Mouse (Mus musculus): ENCODE data around the gene Camk1d. TPM values are rescaled to one million over a fixed set of nuclear protein-coding genes. Genes with fewer than 3 reads are reported as not detected.

The Camk1d gene
- polyA plus RNA-seq, 1 experiment from 2014 or later, result 2.2 TPM

DNA sequence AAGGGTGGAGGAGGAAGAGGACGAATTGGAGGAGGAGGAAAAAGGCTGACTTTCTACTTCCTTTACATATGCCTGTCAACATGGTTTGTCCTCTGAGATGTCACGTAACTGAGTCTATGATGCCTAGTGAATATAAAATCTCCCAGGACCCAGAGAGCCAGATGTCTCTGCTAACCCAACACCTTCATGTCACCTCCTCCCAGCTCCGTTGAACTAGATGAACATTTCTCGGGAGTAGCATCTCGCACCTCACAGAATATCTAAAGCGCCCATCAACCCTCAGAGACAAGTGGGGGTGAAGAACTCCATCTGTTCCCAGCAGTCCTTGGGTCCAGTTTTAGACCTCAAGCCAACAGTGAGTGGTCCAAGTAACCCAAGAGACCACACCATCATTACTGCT, 204.3 kb downstream of the Camk1d start:
- no peaks in the 10 kb centered on the region for H3K4me1 ChIP-seq
- no peaks in the 10 kb centered on the region for H3K36me3 ChIP-seq
- no peak for ATAC-seq (ENCODE audit: extremely low read depth, insufficient number of reproducible peaks, low FRiP score, low TSS enrichment)
- no peak overlapping the region for H3K4me3 ChIP-seq
- H3K4me2 ChIP-seq, result no peak overlapping the region
- peaks cover 10% of the 10 kb centered on the region for H3K9me3 ChIP-seq
- no peak overlapping the region for H3K9ac ChIP-seq
- no peaks in the 10 kb centered on the region for H3K27me3 ChIP-seq (replicated peaks)
- H3K27ac ChIP-seq (replicated peaks), result no peak overlapping the region
- WGBS, result 79% methylated on average over 6 of the region's 6 CpGs

DNA sequence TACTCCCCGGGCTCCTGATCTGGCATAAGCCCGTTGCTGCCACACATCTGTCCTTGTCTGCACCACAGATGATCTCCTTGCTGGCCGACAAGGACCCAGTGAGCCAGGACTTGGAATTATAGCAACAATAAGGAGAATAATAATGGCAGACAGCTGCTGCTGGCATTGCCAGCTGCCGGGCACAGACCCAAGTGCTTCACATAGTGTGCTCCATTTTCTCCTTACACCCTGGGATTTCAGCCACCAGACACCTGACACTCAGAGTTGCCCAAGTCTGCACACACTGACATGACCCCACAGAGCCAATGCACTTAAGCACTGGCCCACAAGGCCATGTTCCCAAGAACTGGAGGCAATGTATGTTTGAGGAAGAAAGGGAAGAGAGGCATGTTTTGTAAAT, 214.7 kb downstream of the Camk1d start:
- ATAC-seq (ENCODE audit: extremely low read depth, insufficient number of reproducible peaks, low FRiP score, low TSS enrichment), result no peak
- Histone ChIP-seq H3K36me3 (no peaks in the 10 kb centered on the region), H3K4me2 (no peak overlapping the region), H3K9me3 (no peaks in the 10 kb centered on the region), H3K4me1 (no peaks in the 10 kb centered on the region), H3K9ac (no peak overlapping the region), H3K27ac (replicated peaks) (no peak overlapping the region), H3K4me3 (no peak overlapping the region), H3K27me3 (replicated peaks) (no peaks in the 10 kb centered on the region)
- WGBS, result 67% methylated on average over 4 of the region's 4 CpGs

DNA sequence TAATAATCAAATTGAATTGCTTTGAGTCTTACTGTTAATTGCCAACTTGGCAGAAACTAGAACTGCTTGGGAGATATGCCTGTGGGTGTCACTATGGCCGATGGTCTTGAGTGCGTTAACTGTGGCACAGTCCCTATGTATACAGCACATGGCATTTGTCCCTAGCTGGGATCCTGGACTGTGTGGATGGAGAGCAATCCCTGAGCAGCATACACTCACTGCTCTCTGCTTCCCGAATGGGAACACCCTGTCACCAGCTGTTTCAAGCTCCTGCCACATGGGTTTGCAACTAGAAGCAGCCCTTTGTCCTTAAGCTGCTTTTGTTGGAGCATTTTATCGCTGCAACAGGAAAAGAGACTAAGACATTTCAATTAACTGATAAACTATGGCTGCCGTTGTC, 224.4 kb downstream of the Camk1d start:
- H3K27ac ChIP-seq (replicated peaks), result no peak overlapping the region
- no peaks in the 10 kb centered on the region for H3K27me3 ChIP-seq (replicated peaks)
- no peak overlapping the region for H3K9ac ChIP-seq
- no peaks in the 10 kb centered on the region for H3K4me1 ChIP-seq
- 64% methylated on average over 5 of the region's 5 CpGs for WGBS
- no peak for ATAC-seq (ENCODE audit: extremely low read depth, insufficient number of reproducible peaks, low FRiP score, low TSS enrichment)
- H3K4me2 ChIP-seq, result no peak overlapping the region
- no peaks in the 10 kb centered on the region for H3K36me3 ChIP-seq
- no peaks in the 10 kb centered on the region for H3K9me3 ChIP-seq
- no peak overlapping the region for H3K4me3 ChIP-seq

DNA sequence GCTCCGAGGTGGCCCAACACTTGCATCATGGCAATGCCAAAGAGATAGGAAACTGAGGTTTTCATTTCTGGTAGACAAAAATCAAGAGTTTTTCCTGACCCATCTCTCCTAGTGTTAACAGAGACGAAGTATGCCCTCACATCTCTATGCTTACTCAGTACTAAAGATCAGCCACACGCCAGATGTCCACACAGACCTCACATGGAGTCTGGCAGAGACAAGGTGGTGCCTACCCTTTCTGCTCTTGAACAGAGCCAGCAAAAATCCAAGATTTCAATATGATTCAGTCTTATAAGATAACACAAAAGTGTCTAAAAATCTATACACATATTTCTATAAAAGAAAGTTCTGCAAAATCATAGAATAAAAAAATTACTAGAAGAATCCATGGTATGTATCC, 227.0 kb downstream of the Camk1d start:
- no peak overlapping the region for H3K4me3 ChIP-seq
- WGBS, result 75% methylated on average over 3 of the region's 3 CpGs
- ATAC-seq (ENCODE audit: extremely low read depth, insufficient number of reproducible peaks, low FRiP score, low TSS enrichment), result no peak
- H3K4me1 ChIP-seq, result no peaks in the 10 kb centered on the region
- H3K9me3 ChIP-seq, result no peaks in the 10 kb centered on the region
- H3K36me3 ChIP-seq, result no peaks in the 10 kb centered on the region
- no peak overlapping the region for H3K27ac ChIP-seq (replicated peaks)
- H3K9ac ChIP-seq, result no peak overlapping the region
- no peak overlapping the region for H3K4me2 ChIP-seq
- no peaks in the 10 kb centered on the region for H3K27me3 ChIP-seq (replicated peaks)

DNA sequence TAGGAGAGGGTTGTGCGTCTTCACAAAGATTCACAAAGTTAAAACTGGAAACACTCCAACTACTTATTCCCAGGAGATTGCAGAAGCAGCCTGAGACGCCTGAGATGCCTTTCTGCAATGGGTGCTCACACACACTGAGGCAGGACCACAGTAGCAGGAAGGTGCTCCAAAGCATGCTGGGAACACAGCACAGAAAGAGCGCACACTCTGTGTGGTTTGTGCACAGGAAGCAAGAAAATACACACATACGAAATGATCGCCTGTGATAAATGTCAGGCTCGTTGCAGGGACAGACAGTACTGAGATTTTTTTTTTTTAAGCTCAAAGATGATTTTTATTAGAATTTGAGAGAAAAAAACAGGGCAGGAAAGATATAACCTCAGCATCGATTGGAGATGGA, 227.7 kb downstream of the Camk1d start:
- no peak overlapping the region for H3K4me3 ChIP-seq
- H3K27ac ChIP-seq (replicated peaks), result no peak overlapping the region
- H3K36me3 ChIP-seq, result no peaks in the 10 kb centered on the region
- no peak overlapping the region for H3K4me2 ChIP-seq
- no peaks in the 10 kb centered on the region for H3K9me3 ChIP-seq
- no peaks in the 10 kb centered on the region for H3K27me3 ChIP-seq (replicated peaks)
- whole genome bisulfite sequencing, result 70% methylated on average over 7 of the region's 7 CpGs
- no peaks in the 10 kb centered on the region for H3K4me1 ChIP-seq
- no peak for ATAC-seq (ENCODE audit: extremely low read depth, insufficient number of reproducible peaks, low FRiP score, low TSS enrichment)
- no peak overlapping the region for H3K9ac ChIP-seq

DNA sequence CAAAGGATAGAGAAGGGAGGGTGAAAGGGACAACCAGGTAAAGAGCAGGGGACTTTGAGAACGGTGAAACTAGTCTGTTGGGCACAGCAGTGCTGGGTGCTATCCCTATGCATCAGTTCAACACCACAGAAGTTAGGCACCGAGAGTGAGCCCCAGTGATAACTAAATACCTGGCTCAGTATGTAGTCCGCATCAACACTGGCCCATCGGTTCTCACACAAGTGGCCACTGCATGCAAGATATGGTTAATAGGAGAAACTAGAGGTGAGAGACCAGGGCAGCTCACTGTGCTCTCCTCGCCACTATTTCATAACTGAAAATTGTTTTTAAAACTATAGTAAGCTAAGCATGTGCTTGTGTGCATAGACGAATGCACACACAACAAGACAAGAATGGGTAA, 228.5 kb downstream of the Camk1d start:
- Histone ChIP-seq H3K27ac (replicated peaks) (no peak overlapping the region), H3K36me3 (no peaks in the 10 kb centered on the region), H3K27me3 (replicated peaks) (no peaks in the 10 kb centered on the region), H3K9ac (no peak overlapping the region), H3K4me2 (no peak overlapping the region), H3K9me3 (no peaks in the 10 kb centered on the region), H3K4me1 (no peaks in the 10 kb centered on the region), H3K4me3 (no peak overlapping the region)
- ATAC-seq (ENCODE audit: extremely low read depth, insufficient number of reproducible peaks, low FRiP score, low TSS enrichment), result no peak
- WGBS, result 84% methylated on average over 6 of the region's 6 CpGs

DNA sequence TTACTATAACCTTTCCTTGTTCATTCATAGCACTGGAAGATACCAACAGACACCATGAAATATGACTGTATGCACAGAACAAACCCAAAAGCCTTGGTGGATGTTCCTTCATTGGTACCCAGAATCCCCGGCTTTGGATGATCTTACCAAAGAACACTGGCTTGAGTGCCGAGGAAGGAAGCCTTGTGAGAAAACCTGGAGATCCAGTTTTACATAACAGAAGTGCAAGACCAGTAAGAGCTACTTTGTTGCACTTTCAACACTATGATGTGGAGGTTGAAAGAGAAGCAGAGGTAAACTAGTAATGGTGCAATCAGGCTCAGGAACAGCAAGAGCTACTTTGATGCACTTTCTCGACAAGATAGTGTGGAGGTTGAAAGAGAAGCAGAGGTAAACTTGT, 234.4 kb downstream of the Camk1d start:
- Histone ChIP-seq H3K4me2 (no peak overlapping the region), H3K36me3 (no peaks in the 10 kb centered on the region), H3K27ac (replicated peaks) (no peak overlapping the region), H3K27me3 (replicated peaks) (no peaks in the 10 kb centered on the region), H3K9ac (no peak overlapping the region), H3K4me3 (no peak overlapping the region), H3K4me1 (no peaks in the 10 kb centered on the region), H3K9me3 (no peaks in the 10 kb centered on the region)
- WGBS, result 76% methylated on average over 3 of the region's 3 CpGs
- no peak for ATAC-seq (ENCODE audit: extremely low read depth, insufficient number of reproducible peaks, low FRiP score, low TSS enrichment)

DNA sequence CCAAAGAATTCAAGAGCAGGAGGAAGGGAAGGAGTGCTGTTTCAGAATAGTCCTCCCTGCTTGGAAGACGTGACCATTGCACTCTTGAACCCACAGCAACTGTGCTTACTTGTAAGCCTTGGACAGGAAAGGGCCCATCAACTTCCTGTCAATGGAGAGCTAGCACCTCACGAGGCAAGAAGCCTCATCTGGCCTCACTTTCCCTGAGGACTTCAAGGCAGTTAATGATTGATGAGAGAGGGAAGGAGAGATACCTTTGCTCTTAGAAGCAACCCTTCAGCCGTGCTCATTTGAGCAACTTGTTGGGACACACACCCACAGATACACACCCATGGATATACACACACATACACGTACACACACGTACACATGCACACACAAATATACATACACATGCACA, 235.6 kb downstream of the Camk1d start:
- H3K27ac ChIP-seq (replicated peaks), result no peak overlapping the region
- no peak overlapping the region for H3K4me2 ChIP-seq
- no peaks in the 10 kb centered on the region for H3K9me3 ChIP-seq
- no peak overlapping the region for H3K9ac ChIP-seq
- no peaks in the 10 kb centered on the region for H3K4me1 ChIP-seq
- ATAC-seq (ENCODE audit: extremely low read depth, insufficient number of reproducible peaks, low FRiP score, low TSS enrichment), result no peak
- H3K36me3 ChIP-seq, result no peaks in the 10 kb centered on the region
- H3K27me3 ChIP-seq (replicated peaks), result no peaks in the 10 kb centered on the region
- 76% methylated on average over 5 of the region's 5 CpGs for WGBS
- H3K4me3 ChIP-seq, result no peak overlapping the region

DNA sequence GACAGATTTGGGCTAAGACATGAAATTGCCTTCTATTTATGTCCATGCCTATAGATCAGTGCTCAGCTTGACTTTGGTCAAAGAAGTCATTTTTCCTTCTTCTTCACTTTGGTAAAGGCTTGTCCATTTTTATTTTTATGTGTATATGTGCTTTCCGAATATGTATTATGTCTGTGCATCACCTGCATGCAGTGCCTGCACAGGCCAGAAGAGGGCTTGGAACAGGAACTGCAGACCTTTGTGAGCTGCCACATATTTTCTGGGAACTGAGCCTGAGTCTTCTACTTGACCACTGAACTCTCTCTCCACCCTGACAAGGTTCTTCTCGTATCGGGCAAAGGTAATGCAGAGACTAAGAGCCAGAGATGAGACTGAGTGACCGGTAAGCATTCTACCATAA, 236.1 kb downstream of the Camk1d start:
- no peak overlapping the region for H3K9ac ChIP-seq
- no peak overlapping the region for H3K27ac ChIP-seq (replicated peaks)
- no peak overlapping the region for H3K4me2 ChIP-seq
- no peak overlapping the region for H3K4me3 ChIP-seq
- no peaks in the 10 kb centered on the region for H3K9me3 ChIP-seq
- no peaks in the 10 kb centered on the region for H3K4me1 ChIP-seq
- no peaks in the 10 kb centered on the region for H3K27me3 ChIP-seq (replicated peaks)
- 88% methylated on average over 4 of the region's 4 CpGs for WGBS
- H3K36me3 ChIP-seq, result no peaks in the 10 kb centered on the region
- no peak for ATAC-seq (ENCODE audit: extremely low read depth, insufficient number of reproducible peaks, low FRiP score, low TSS enrichment)

DNA sequence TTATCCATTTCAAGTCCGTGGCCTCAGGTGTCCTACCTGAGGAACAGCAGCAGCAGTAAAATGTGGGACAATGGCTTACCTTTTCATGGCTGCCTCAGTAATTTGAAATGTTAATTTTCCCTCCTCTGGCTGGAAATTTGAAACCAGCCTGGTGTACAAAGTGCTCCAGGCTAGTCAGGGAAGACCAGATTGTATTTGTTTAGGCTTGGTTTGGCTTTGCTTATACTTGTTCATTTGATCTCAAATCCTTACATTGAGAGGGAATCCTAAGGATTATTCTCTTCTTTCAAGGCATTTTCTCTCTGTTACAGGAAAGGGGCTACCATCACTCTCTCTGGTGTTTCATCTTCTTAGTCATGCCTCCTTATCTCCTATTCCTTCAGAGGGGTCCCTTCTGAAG, 236.8 kb downstream of the Camk1d start:
- H3K27ac ChIP-seq (replicated peaks), result no peak overlapping the region
- H3K9ac ChIP-seq, result no peak overlapping the region
- H3K9me3 ChIP-seq, result no peaks in the 10 kb centered on the region
- H3K4me1 ChIP-seq, result no peaks in the 10 kb centered on the region
- no peaks in the 10 kb centered on the region for H3K27me3 ChIP-seq (replicated peaks)
- ATAC-seq (ENCODE audit: extremely low read depth, insufficient number of reproducible peaks, low FRiP score, low TSS enrichment), result no peak
- H3K4me3 ChIP-seq, result no peak overlapping the region
- H3K36me3 ChIP-seq, result no peaks in the 10 kb centered on the region
- no peak overlapping the region for H3K4me2 ChIP-seq
- 65% methylated on average over 1 of the region's 1 CpGs for WGBS

DNA sequence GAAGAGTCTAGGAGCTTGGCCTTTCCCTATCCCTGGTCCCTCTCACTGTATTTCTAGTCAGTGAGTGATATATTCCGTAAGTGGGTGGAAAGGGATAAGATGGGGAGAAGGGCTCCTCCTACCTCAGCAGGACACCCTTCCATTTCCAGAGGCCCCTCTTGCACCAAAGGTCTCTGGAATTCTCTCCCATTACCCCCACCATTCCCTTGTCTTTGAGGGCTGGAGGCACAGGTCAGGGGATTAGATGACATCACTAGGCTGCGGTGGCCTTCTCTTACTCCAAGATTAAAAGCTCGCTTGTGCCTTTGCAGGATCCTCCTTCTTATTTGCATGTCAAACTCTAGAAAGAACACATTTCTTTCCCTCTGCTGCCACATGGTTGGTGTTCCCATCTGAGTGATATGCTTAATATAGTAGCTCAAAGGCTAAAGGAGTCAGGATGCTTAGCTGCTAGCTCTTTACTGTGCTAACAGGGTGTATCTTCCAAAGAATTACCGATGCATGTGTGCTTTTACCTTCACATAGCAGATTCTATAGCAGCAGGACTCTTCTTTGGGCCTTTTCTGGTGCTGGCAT, 244.9 kb downstream of the Camk1d start:
- no peaks in the 10 kb centered on the region for H3K27me3 ChIP-seq (replicated peaks)
- no peaks in the 10 kb centered on the region for H3K36me3 ChIP-seq
- H3K9ac ChIP-seq, result no peak overlapping the region
- no peak overlapping the region for H3K4me2 ChIP-seq
- H3K9me3 ChIP-seq, result no peaks in the 10 kb centered on the region
- no peak overlapping the region for H3K27ac ChIP-seq (replicated peaks)
- no peak for ATAC-seq (ENCODE audit: extremely low read depth, insufficient number of reproducible peaks, low FRiP score, low TSS enrichment)
- no peaks in the 10 kb centered on the region for H3K4me1 ChIP-seq
- no peak overlapping the region for H3K4me3 ChIP-seq
- 69% methylated on average over 4 of the region's 4 CpGs for WGBS

DNA sequence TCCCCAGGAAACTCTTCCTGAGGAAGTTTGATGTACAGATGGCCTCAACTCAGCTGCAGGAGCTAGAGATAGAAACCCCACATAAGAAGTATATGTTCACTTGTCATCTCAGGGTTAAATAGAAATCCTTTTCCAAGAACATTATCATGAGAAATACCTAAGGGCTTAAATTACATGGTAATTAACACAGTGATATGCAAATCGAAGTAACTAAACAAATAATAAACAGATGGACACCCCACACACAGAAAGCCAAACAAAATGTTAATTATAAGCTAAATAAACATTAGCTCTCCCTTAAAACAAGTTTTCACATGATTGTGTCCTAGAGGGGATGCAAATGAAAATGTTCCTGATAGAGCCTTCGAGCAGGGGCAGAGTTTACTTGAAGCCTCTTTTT, 246.8 kb downstream of the Camk1d start:
- H3K4me1 ChIP-seq, result no peaks in the 10 kb centered on the region
- WGBS, result 63% methylated on average over 2 of the region's 2 CpGs
- H3K4me3 ChIP-seq, result no peak overlapping the region
- no peaks in the 10 kb centered on the region for H3K27me3 ChIP-seq (replicated peaks)
- ATAC-seq (ENCODE audit: extremely low read depth, insufficient number of reproducible peaks, low FRiP score, low TSS enrichment), result no peak
- H3K36me3 ChIP-seq, result no peaks in the 10 kb centered on the region
- no peak overlapping the region for H3K27ac ChIP-seq (replicated peaks)
- no peaks in the 10 kb centered on the region for H3K9me3 ChIP-seq
- H3K9ac ChIP-seq, result no peak overlapping the region
- H3K4me2 ChIP-seq, result no peak overlapping the region
